Mouse (Mus musculus): ENCODE data around the gene Cc2d2a. TPM values are rescaled to one million over a fixed set of nuclear protein-coding genes. Genes with fewer than 3 reads are reported as not detected.

Cc2d2a gene
- polyA plus RNA-seq, 1 experiment from 2014 or later = 8.6 TPM

GRCm38 (mm10) chr5:43663531-43663930 is 1.4 kb downstream of the Cc2d2a start:
- peaks cover 16% of the 10 kb centered on the region; the same call in 1 of the 2 replicates for H3K4me1 ChIP-seq (ENCODE audit: control insufficient read depth, insufficient read depth, low read length)
- WGBS = 62% methylated on average over 6 of the region's 6 CpGs
- peak overlapping the region; percentile 55; the same call in 1 of the 2 replicates for H3K4me2 ChIP-seq (ENCODE audit: low read depth, low read length)
- H3K9me3 ChIP-seq (ENCODE audit: control insufficient read depth, low read length) = no peaks in the 10 kb centered on the region
- 0 out of 2 replicates have a peak overlapping the region, but pooled peaks have one; percentile 32 for H3K9ac ChIP-seq (replicated peaks; ENCODE audit: low read depth, low read length)
- H3K4me3 ChIP-seq (ENCODE audit: low read depth, low read length) = no peak overlapping the region
- no peak for ATAC-seq (ENCODE audit: low read depth)
- no peaks in the 10 kb centered on the region for H3K27me3 ChIP-seq (ENCODE audit: control insufficient read depth, insufficient read depth, low read length)
- H3K27ac ChIP-seq (ENCODE audit: low read depth, low read length) = no peak overlapping the region
- H3K36me3 ChIP-seq (ENCODE audit: control insufficient read depth, insufficient read depth, low read length) = no peaks in the 10 kb centered on the region

DNA sequence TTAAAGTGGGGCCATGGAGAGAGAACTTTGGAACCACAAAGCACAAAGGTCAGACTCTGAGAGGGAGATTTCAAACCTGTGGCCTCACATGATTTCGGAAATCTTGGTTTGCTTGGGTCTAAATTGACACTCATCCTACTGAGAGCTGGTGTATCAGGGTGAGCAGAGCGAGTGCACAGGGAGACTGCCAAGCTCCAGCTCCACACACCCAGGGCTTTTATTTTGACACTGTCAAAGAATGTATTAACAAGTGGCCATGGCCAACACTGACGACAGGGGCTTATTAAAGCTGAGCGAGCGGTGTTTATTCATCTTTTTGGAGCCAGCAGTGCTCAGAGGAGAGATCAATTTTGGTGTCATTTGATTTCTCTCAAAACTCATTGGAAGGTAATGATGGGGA is 3.0 kb downstream of the Cc2d2a start:
- no peak for ATAC-seq (ENCODE audit: low read depth)
- no peak overlapping the region for H3K4me3 ChIP-seq (ENCODE audit: low read depth, low read length)
- H3K9ac ChIP-seq (replicated peaks; ENCODE audit: low read depth, low read length) = no peak overlapping the region
- no peaks in the 10 kb centered on the region for H3K27me3 ChIP-seq (ENCODE audit: control insufficient read depth, insufficient read depth, low read length)
- H3K4me2 ChIP-seq (ENCODE audit: low read depth, low read length) = peak overlapping the region; percentile 20; the same call in 1 of the 2 replicates
- H3K27ac ChIP-seq (ENCODE audit: low read depth, low read length) = no peak overlapping the region
- H3K36me3 ChIP-seq (ENCODE audit: control insufficient read depth, insufficient read depth, low read length) = no peaks in the 10 kb centered on the region
- peaks cover 16% of the 10 kb centered on the region; the same call in 1 of the 2 replicates for H3K4me1 ChIP-seq (ENCODE audit: control insufficient read depth, insufficient read depth, low read length)
- no peaks in the 10 kb centered on the region for H3K9me3 ChIP-seq (ENCODE audit: control insufficient read depth, low read length)
- 27% methylated on average over 5 of the region's 5 CpGs for WGBS

DNA sequence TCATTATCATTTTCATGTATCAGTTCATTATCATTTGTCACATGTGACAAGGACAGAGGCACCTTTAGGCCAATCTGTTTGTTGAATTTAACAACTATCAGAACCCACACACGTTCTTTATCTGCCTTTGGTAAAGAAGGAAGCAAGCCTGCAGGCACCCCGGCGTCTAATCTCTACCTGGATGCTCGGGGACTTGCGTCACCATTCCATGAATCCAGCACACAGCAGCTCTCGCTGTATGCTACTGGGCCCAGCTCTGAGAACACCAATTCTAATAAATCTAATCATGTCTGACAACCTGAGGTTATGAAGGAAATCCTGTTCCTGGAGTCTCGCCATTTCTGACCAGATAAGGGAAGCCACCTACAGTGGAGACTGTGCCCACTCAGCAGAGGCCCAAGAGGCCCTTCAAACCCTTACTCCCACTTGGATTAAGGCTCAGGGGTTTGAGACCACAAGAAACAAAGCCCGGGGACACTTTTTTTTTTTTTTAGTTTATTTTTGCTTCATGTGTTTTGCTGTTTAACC is 7.0 kb downstream of the Cc2d2a start:
- ATAC-seq (ENCODE audit: low read depth) = no peak
- no peak overlapping the region for H3K27ac ChIP-seq (ENCODE audit: low read depth, low read length)
- no peak overlapping the region for H3K4me2 ChIP-seq (ENCODE audit: low read depth, low read length)
- H3K27me3 ChIP-seq (ENCODE audit: control insufficient read depth, insufficient read depth, low read length) = no peaks in the 10 kb centered on the region
- H3K4me3 ChIP-seq (ENCODE audit: low read depth, low read length) = no peak overlapping the region
- H3K36me3 ChIP-seq (ENCODE audit: control insufficient read depth, insufficient read depth, low read length) = no peaks in the 10 kb centered on the region
- no peak overlapping the region for H3K9ac ChIP-seq (replicated peaks; ENCODE audit: low read depth, low read length)
- WGBS = 79% methylated on average over 8 of the region's 8 CpGs
- no peaks in the 10 kb centered on the region for H3K9me3 ChIP-seq (ENCODE audit: control insufficient read depth, low read length)
- peaks cover 6% of the 10 kb centered on the region; the same call in 1 of the 2 replicates for H3K4me1 ChIP-seq (ENCODE audit: control insufficient read depth, insufficient read depth, low read length)

- Histone ChIP-seq H3K4me3 (ENCODE audit: low read depth, low read length) (peak overlapping the region; percentile 50), H3K9me3 (ENCODE audit: control insufficient read depth, low read length) (no peaks in the 10 kb centered on the region), H3K4me2 (ENCODE audit: low read depth, low read length) (peak overlapping the region; percentile 57), H3K36me3 (ENCODE audit: control insufficient read depth, insufficient read depth, low read length) (no peaks in the 10 kb centered on the region), H3K27ac (ENCODE audit: low read depth, low read length) (peak overlapping the region; percentile 88), H3K27me3 (ENCODE audit: control insufficient read depth, insufficient read depth, low read length) (no peaks in the 10 kb centered on the region), H3K9ac (replicated peaks; ENCODE audit: low read depth, low read length) (peak overlapping the region; percentile 69), H3K4me1 (ENCODE audit: control insufficient read depth, insufficient read depth, low read length) (peaks cover 3% of the 10 kb centered on the region; the same call in 1 of the 2 replicates)
- 0% methylated on average over 12 of the region's 12 CpGs for WGBS
- ATAC-seq (ENCODE audit: low read depth) = peak; percentile 97
Measured at GRCm38 (mm10) chr5:43672177-43672911, 10.2 kb downstream of the Cc2d2a start.

GRCm38 (mm10) chr5:43673083-43673482 is 10.9 kb downstream of the Cc2d2a start:
- H3K27me3 ChIP-seq (ENCODE audit: control insufficient read depth, insufficient read depth, low read length) = no peaks in the 10 kb centered on the region
- H3K4me3 ChIP-seq (ENCODE audit: low read depth, low read length) = peak overlapping the region; percentile 50; the same call in 1 of the 2 replicates
- peak overlapping the region; percentile 88; the same call in 1 of the 2 replicates for H3K27ac ChIP-seq (ENCODE audit: low read depth, low read length)
- peak overlapping the region; percentile 57 for H3K4me2 ChIP-seq (ENCODE audit: low read depth, low read length)
- 0 out of 2 replicates have a peak, but pooled peaks have one; percentile 3 for ATAC-seq (ENCODE audit: low read depth)
- 83% methylated on average over 2 of the region's 2 CpGs for WGBS
- H3K9me3 ChIP-seq (ENCODE audit: control insufficient read depth, low read length) = no peaks in the 10 kb centered on the region
- peaks cover 3% of the 10 kb centered on the region; the same call in 1 of the 2 replicates for H3K4me1 ChIP-seq (ENCODE audit: control insufficient read depth, insufficient read depth, low read length)
- peak overlapping the region; percentile 69; the same call in 1 of the 2 replicates for H3K9ac ChIP-seq (replicated peaks; ENCODE audit: low read depth, low read length)
- no peaks in the 10 kb centered on the region for H3K36me3 ChIP-seq (ENCODE audit: control insufficient read depth, insufficient read depth, low read length)

GRCm38 (mm10) chr5:43685466-43685865 is 23.3 kb downstream of the Cc2d2a start:
- 96% methylated on average over 5 of the region's 5 CpGs for WGBS
- H3K4me3 ChIP-seq (ENCODE audit: low read depth, low read length) = no peak overlapping the region
- H3K4me1 ChIP-seq (ENCODE audit: control insufficient read depth, insufficient read depth, low read length) = no peaks in the 10 kb centered on the region
- no peak for ATAC-seq (ENCODE audit: low read depth)
- no peak overlapping the region for H3K4me2 ChIP-seq (ENCODE audit: low read depth, low read length)
- H3K27me3 ChIP-seq (ENCODE audit: control insufficient read depth, insufficient read depth, low read length) = no peaks in the 10 kb centered on the region
- H3K9me3 ChIP-seq (ENCODE audit: control insufficient read depth, low read length) = no peaks in the 10 kb centered on the region
- no peak overlapping the region for H3K9ac ChIP-seq (replicated peaks; ENCODE audit: low read depth, low read length)
- peaks cover 36% of the 10 kb centered on the region; the same call in 1 of the 2 replicates for H3K36me3 ChIP-seq (ENCODE audit: control insufficient read depth, insufficient read depth, low read length)
- H3K27ac ChIP-seq (ENCODE audit: low read depth, low read length) = no peak overlapping the region

DNA sequence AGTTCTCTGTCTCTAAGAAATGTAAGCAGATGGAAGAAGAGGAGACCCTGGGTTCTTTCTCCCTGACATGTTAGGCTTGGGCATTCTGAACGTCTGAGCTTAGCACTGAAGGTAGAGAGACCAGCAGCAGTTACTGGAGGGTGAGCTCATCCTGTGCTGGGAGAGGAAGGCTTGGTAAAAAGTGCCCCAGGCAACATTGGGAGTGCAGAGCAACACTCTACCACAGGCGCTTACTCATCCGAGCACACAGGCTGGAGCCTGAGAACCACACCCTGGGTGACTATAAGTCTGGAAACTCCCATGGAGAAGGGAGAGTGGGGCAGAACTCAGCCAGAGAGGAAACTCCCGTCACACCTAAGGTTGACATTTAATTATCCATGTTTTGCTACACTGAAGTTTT is 30.3 kb downstream of the Cc2d2a start:
- H3K9ac ChIP-seq (replicated peaks; ENCODE audit: low read depth, low read length) = no peak overlapping the region
- H3K4me3 ChIP-seq (ENCODE audit: low read depth, low read length) = no peak overlapping the region
- H3K27ac ChIP-seq (ENCODE audit: low read depth, low read length) = no peak overlapping the region
- H3K4me1 ChIP-seq (ENCODE audit: control insufficient read depth, insufficient read depth, low read length) = no peaks in the 10 kb centered on the region
- no peaks in the 10 kb centered on the region for H3K9me3 ChIP-seq (ENCODE audit: control insufficient read depth, low read length)
- H3K4me2 ChIP-seq (ENCODE audit: low read depth, low read length) = no peak overlapping the region
- H3K27me3 ChIP-seq (ENCODE audit: control insufficient read depth, insufficient read depth, low read length) = no peaks in the 10 kb centered on the region
- WGBS = 80% methylated on average over 4 of the region's 4 CpGs
- ATAC-seq (ENCODE audit: low read depth) = no peak
- peaks cover 8% of the 10 kb centered on the region; the same call in 1 of the 2 replicates for H3K36me3 ChIP-seq (ENCODE audit: control insufficient read depth, insufficient read depth, low read length)

DNA sequence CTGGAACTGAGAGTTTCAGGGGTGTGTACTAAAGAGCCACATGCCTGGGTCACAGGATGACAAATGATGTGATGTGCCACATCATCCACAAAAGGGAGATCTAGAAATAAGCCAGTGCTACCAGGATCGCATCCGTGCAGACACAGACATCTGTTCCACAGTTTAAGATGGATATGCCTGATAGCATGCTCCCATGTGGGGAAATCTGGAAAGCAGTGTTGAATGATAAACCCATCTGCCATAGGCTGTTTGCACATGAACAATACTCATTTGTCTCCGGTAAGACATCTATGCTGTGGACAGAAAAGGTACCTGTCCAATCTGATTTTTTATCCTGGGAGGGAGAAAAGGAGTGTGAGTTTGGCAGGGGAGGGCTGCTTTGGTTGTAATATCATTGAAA is 35.0 kb downstream of the Cc2d2a start:
- H3K4me3 ChIP-seq (ENCODE audit: low read depth, low read length) = no peak overlapping the region
- H3K36me3 ChIP-seq (ENCODE audit: control insufficient read depth, insufficient read depth, low read length) = 0 out of 2 replicates have a peak, but pooled peaks cover 4% of the 10 kb centered on the region
- 65% methylated on average over 3 of the region's 3 CpGs for WGBS
- no peaks in the 10 kb centered on the region for H3K27me3 ChIP-seq (ENCODE audit: control insufficient read depth, insufficient read depth, low read length)
- H3K9me3 ChIP-seq (ENCODE audit: control insufficient read depth, low read length) = no peaks in the 10 kb centered on the region
- H3K4me2 ChIP-seq (ENCODE audit: low read depth, low read length) = no peak overlapping the region
- no peak for ATAC-seq (ENCODE audit: low read depth)
- H3K4me1 ChIP-seq (ENCODE audit: control insufficient read depth, insufficient read depth, low read length) = no peaks in the 10 kb centered on the region
- no peak overlapping the region for H3K9ac ChIP-seq (replicated peaks; ENCODE audit: low read depth, low read length)
- no peak overlapping the region for H3K27ac ChIP-seq (ENCODE audit: low read depth, low read length)

GRCm38 (mm10) chr5:43699240-43699639 is 37.1 kb downstream of the Cc2d2a start:
- peaks cover 7% of the 10 kb centered on the region; the same call in 1 of the 2 replicates for H3K36me3 ChIP-seq (ENCODE audit: control insufficient read depth, insufficient read depth, low read length)
- ATAC-seq (ENCODE audit: low read depth) = no peak

More at GRCm38 (mm10) chr5:43699240-43699639, 37.1 kb downstream of the Cc2d2a start:
- Histone ChIP-seq H3K9me3 (ENCODE audit: control insufficient read depth, low read length) (no peaks in the 10 kb centered on the region), H3K4me1 (ENCODE audit: control insufficient read depth, insufficient read depth, low read length) (no peaks in the 10 kb centered on the region), H3K4me2 (ENCODE audit: low read depth, low read length) (no peak overlapping the region), H3K27me3 (ENCODE audit: control insufficient read depth, insufficient read depth, low read length) (no peaks in the 10 kb centered on the region), H3K27ac (ENCODE audit: low read depth, low read length) (no peak overlapping the region), H3K4me3 (ENCODE audit: low read depth, low read length) (no peak overlapping the region), H3K9ac (replicated peaks; ENCODE audit: low read depth, low read length) (no peak overlapping the region)

Data from neural tube, embryonic 14.5 days (tissue).